Mouse (Mus musculus): Measurements from ENCODE around the gene Ubtf.
"Not testable (repeated sequence)": the region's sequence is repeated elsewhere in the genome, so short reads cannot be mapped to it uniquely, and the experiment has no call there.

The Ubtf gene

GRCm38 (mm10) chr11:102319410-102319792, at the start of gene Ubtf:
Ubtf (minus strand) TSS chr11:102319742.
- DNase-seq: peak; percentile 76 to 80

GRCm38 (mm10) chr11:102369263-102369662, 49.7 kb upstream of the Ubtf start:
- DNase-seq: peak; percentile 74 to 78

- no peak for DNase-seq
Observed at GRCm38 (mm10) chr11:102368347-102368746, 48.8 kb upstream of the Ubtf start.

- no peak for DNase-seq
Observed at GRCm38 (mm10) chr11:102367504-102368280, 48.1 kb upstream of the Ubtf start.

GRCm38 (mm10) chr11:102366103-102366502, 46.6 kb upstream of the Ubtf start, which contains the start of gene Slc4a1:
Slc4a1 (minus strand) TSS chr11:102366203.
- DNase-seq: not testable (repeated sequence)

GRCm38 (mm10) chr11:102365699-102366098, 46.2 kb upstream of the Ubtf start:
- no peak for DNase-seq

GRCm38 (mm10) chr11:102364570-102365371, 45.2 kb upstream of the Ubtf start:
- no peak for DNase-seq

- no peak for DNase-seq
Observed at GRCm38 (mm10) chr11:102363623-102364022, 44.1 kb upstream of the Ubtf start.

- no peak for DNase-seq
Observed at GRCm38 (mm10) chr11:102361776-102362495, 42.4 kb upstream of the Ubtf start.

GRCm38 (mm10) chr11:102358365-102358764, 38.8 kb upstream of the Ubtf start:
- DNase-seq: no peak

- DNase-seq: no peak
Observed at GRCm38 (mm10) chr11:102356636-102357350, 37.3 kb upstream of the Ubtf start.

GRCm38 (mm10) chr11:102356190-102356589, 36.6 kb upstream of the Ubtf start:
- DNase-seq: no peak

GRCm38 (mm10) chr11:102355501-102355900, 36.0 kb upstream of the Ubtf start:
- DNase-seq: no peak

- no peak for DNase-seq
Observed at GRCm38 (mm10) chr11:102353021-102353431, 33.5 kb upstream of the Ubtf start.

GRCm38 (mm10) chr11:102352378-102352777, 32.8 kb upstream of the Ubtf start:
- DNase-seq: no peak

- no peak for DNase-seq
Observed at GRCm38 (mm10) chr11:102350981-102351523, 31.5 kb upstream of the Ubtf start.

GRCm38 (mm10) chr11:102350416-102350815, 30.9 kb upstream of the Ubtf start:
- no peak for DNase-seq

GRCm38 (mm10) chr11:102349189-102349954, 29.8 kb upstream of the Ubtf start:
- DNase-seq: no peak

GRCm38 (mm10) chr11:102348771-102349170, 29.2 kb upstream of the Ubtf start:
- DNase-seq: no peak

GRCm38 (mm10) chr11:102348101-102348585, 28.6 kb upstream of the Ubtf start:
- DNase-seq: no peak

GRCm38 (mm10) chr11:102347683-102348082, 28.1 kb upstream of the Ubtf start:
- no peak for DNase-seq
